Mouse (Mus musculus): ENCODE measurements around the gene Ctf1. TPM values are rescaled to one million over a fixed set of nuclear protein-coding genes. Genes with fewer than 3 reads are reported as not detected.
A peak's percentile ranks its signal among the peaks of the same experiment; 100 is the strongest.

The Ctf1 gene
- total and polyA plus RNA-seq, 2 experiments from 2014 or later, result 3.8 to 9.0 TPM

GRCm38 (mm10) chr7:127714816-127715215 lies 2.3 kb downstream of the Ctf1 start:
- Histone ChIP-seq H3K27ac (no peak overlapping the region), H3K9me3 (ENCODE audit: low read length) (no peaks in the 10 kb centered on the region), H3K4me2 (ENCODE audit: low read depth, low read length) (no peak overlapping the region), H3K4me1 (ENCODE audit: insufficient read depth, low read length) (peaks cover 7% of the 10 kb centered on the region), H3K27me3 (ENCODE audit: insufficient read depth, low read length) (no peaks in the 10 kb centered on the region), H3K36me3 (ENCODE audit: insufficient read depth, low read length) (no peaks in the 10 kb centered on the region), H3K4me3 (ENCODE audit: low read length) (no peak overlapping the region), H3K9ac (replicated peaks; ENCODE audit: low read length) (no peak overlapping the region)
- 84% methylated on average over 4 of the region's 4 CpGs for WGBS
- TF ChIP-seq CTCF (IDR thresholded peaks at IDR 0.05; ENCODE audit: low read depth), result no peak
- DNase-seq (ENCODE audit: low spot score) (no peak), ATAC-seq (no peak)

GRCm38 (mm10) chr7:127716992-127717391 lies 4.5 kb downstream of the Ctf1 start:
- Histone ChIP-seq H3K4me1 (ENCODE audit: insufficient read depth, low read length) (peaks cover 7% of the 10 kb centered on the region), H3K4me2 (ENCODE audit: low read depth, low read length) (peak overlapping the region; percentile 64), H3K4me3 (ENCODE audit: low read length) (peak overlapping the region; percentile 38), H3K27ac (peak overlapping the region; percentile 46; the same call in 1 of the 2 replicates), H3K36me3 (ENCODE audit: insufficient read depth, low read length) (no peaks in the 10 kb centered on the region), H3K9me3 (ENCODE audit: low read length) (no peaks in the 10 kb centered on the region), H3K27me3 (ENCODE audit: insufficient read depth, low read length) (no peaks in the 10 kb centered on the region), H3K9ac (replicated peaks; ENCODE audit: low read length) (peak overlapping the region; percentile 66)
- peak; percentile 66 for DNase-seq (ENCODE audit: low spot score)
- ATAC-seq, result peak; percentile 71
- 4% methylated on average over 33 of the region's 41 CpGs for WGBS
- 0 out of 2 replicates have a peak, but pooled peaks have one; percentile 3 for TF ChIP-seq CTCF (IDR thresholded peaks at IDR 0.05; ENCODE audit: low read depth)

- no peak overlapping the region for H3K4me3 ChIP-seq (ENCODE audit: low read length)
- ATAC-seq, result no peak
Measured at GRCm38 (mm10) chr7:127718339-127718738, 5.8 kb downstream of the Ctf1 start.

DNA sequence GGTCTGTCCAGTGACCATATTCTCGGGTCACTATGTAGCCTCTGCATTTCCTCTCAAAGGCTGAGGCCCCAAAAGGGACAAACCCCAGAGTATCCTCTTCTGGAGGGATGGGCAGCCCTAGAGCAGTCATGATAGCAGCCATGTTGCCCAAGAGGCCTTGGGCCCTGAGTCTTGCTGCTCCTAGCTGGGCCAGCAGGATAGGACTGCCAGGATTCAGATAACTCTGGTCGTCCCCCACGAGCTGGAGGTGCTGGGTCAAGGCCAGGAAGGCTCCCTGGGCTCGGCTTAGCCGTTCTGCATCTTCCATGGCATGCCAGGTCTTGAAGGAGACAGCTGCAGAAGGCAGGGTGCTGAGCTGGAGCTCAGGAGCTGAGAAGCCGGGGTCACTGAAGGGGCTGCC lies 6.7 kb downstream of the Ctf1 start:
- WGBS, result 87% methylated on average over 6 of the region's 6 CpGs
- Histone ChIP-seq H3K36me3 (ENCODE audit: insufficient read depth, low read length) (no peaks in the 10 kb centered on the region), H3K9me3 (ENCODE audit: low read length) (no peaks in the 10 kb centered on the region), H3K4me1 (ENCODE audit: insufficient read depth, low read length) (no peaks in the 10 kb centered on the region), H3K9ac (replicated peaks; ENCODE audit: low read length) (no peak overlapping the region), H3K27ac (no peak overlapping the region), H3K4me3 (ENCODE audit: low read length) (no peak overlapping the region), H3K4me2 (ENCODE audit: low read depth, low read length) (no peak overlapping the region), H3K27me3 (ENCODE audit: insufficient read depth, low read length) (no peaks in the 10 kb centered on the region)
- DNase-seq (ENCODE audit: low spot score), result no peak
- no peak for ATAC-seq
- no peak for TF ChIP-seq CTCF (IDR thresholded peaks at IDR 0.05; ENCODE audit: low read depth)

More at GRCm38 (mm10) chr7:127718339-127718738, 5.8 kb downstream of the Ctf1 start:
- H3K4me1 ChIP-seq (ENCODE audit: insufficient read depth, low read length), result no peaks in the 10 kb centered on the region
- H3K27ac ChIP-seq, result no peak overlapping the region
- H3K9me3 ChIP-seq (ENCODE audit: low read length), result no peaks in the 10 kb centered on the region
- WGBS, result 85% methylated on average over 6 of the region's 6 CpGs
- no peak overlapping the region for H3K4me2 ChIP-seq (ENCODE audit: low read depth, low read length)
- H3K9ac ChIP-seq (replicated peaks; ENCODE audit: low read length), result no peak overlapping the region
- TF ChIP-seq CTCF (IDR thresholded peaks at IDR 0.05; ENCODE audit: low read depth), result no peak
- DNase-seq (ENCODE audit: low spot score), result no peak
- no peaks in the 10 kb centered on the region for H3K36me3 ChIP-seq (ENCODE audit: insufficient read depth, low read length)
- no peaks in the 10 kb centered on the region for H3K27me3 ChIP-seq (ENCODE audit: insufficient read depth, low read length)

- no peaks in the 10 kb centered on the region for H3K4me1 ChIP-seq (ENCODE audit: insufficient read depth, low read length)
- ATAC-seq, result no peak
- TF ChIP-seq CTCF (IDR thresholded peaks at IDR 0.05; ENCODE audit: low read depth), result no peak
- 33% methylated on average over 2 of the region's 2 CpGs for WGBS
- DNase-seq (ENCODE audit: low spot score), result no peak
- H3K4me2 ChIP-seq (ENCODE audit: low read depth, low read length), result no peak overlapping the region
- H3K9me3 ChIP-seq (ENCODE audit: low read length), result no peaks in the 10 kb centered on the region
- no peaks in the 10 kb centered on the region for H3K36me3 ChIP-seq (ENCODE audit: insufficient read depth, low read length)
- no peak overlapping the region for H3K4me3 ChIP-seq (ENCODE audit: low read length)
- no peak overlapping the region for H3K9ac ChIP-seq (replicated peaks; ENCODE audit: low read length)
- H3K27me3 ChIP-seq (ENCODE audit: insufficient read depth, low read length), result no peaks in the 10 kb centered on the region
- H3K27ac ChIP-seq, result no peak overlapping the region
Measured at GRCm38 (mm10) chr7:127725490-127725889, 13.0 kb downstream of the Ctf1 start.

- no peak for TF ChIP-seq CTCF (IDR thresholded peaks at IDR 0.05; ENCODE audit: low read depth)
- H3K36me3 ChIP-seq (ENCODE audit: insufficient read depth, low read length), result no peaks in the 10 kb centered on the region
- no peaks in the 10 kb centered on the region for H3K27me3 ChIP-seq (ENCODE audit: insufficient read depth, low read length)
- ATAC-seq (no peak), DNase-seq (ENCODE audit: low spot score) (no peak)
- H3K4me2 ChIP-seq (ENCODE audit: low read depth, low read length), result no peak overlapping the region
- H3K9ac ChIP-seq (replicated peaks; ENCODE audit: low read length), result no peak overlapping the region
- no peaks in the 10 kb centered on the region for H3K4me1 ChIP-seq (ENCODE audit: insufficient read depth, low read length)
- no peak overlapping the region for H3K27ac ChIP-seq
- no peaks in the 10 kb centered on the region for H3K9me3 ChIP-seq (ENCODE audit: low read length)
- WGBS, result 61% methylated on average over 6 of the region's 6 CpGs
- H3K4me3 ChIP-seq (ENCODE audit: low read length), result no peak overlapping the region
Measured at GRCm38 (mm10) chr7:127725924-127726323, 13.4 kb downstream of the Ctf1 start.

DNA sequence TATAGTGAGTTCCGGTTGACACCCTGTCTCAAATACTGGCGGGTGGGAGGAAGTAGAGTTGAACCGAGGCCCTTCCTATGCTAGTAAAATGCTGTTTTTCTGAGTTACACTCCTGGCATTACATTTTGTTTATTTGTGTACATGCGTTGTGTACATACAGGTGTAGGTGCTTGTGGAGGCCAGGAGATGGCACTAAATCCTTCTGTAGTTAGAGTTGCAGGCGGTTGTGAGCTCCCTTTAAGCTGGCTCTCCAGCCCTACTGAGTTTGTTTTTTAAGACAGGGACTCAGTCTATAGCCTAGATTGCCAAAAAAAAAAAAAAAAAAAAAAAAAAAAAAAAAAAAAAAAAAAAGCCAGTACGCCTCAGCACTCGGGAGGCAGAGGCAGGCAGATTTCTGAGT lies 15.4 kb downstream of the Ctf1 start:
- TF ChIP-seq CTCF (IDR thresholded peaks at IDR 0.05; ENCODE audit: low read depth), result no peak
- H3K4me2 ChIP-seq (ENCODE audit: low read depth, low read length), result no peak overlapping the region
- H3K4me1 ChIP-seq (ENCODE audit: insufficient read depth, low read length), result no peaks in the 10 kb centered on the region
- H3K27me3 ChIP-seq (ENCODE audit: insufficient read depth, low read length), result no peaks in the 10 kb centered on the region
- WGBS, result 86% methylated on average over 7 of the region's 7 CpGs
- H3K9me3 ChIP-seq (ENCODE audit: low read length), result no peaks in the 10 kb centered on the region
- no peak for DNase-seq (ENCODE audit: low spot score)
- H3K9ac ChIP-seq (replicated peaks; ENCODE audit: low read length), result no peak overlapping the region
- H3K36me3 ChIP-seq (ENCODE audit: insufficient read depth, low read length), result no peaks in the 10 kb centered on the region
- H3K4me3 ChIP-seq (ENCODE audit: low read length), result no peak overlapping the region
- no peak overlapping the region for H3K27ac ChIP-seq
- no peak for ATAC-seq
